Mouse (Mus musculus) ovary, postnatal 14 days (tissue): ENCODE data around the gene Hoxc5.

Source experiments
- DNase-seq: peaks from one replicate; pipeline ENCODE4 v3.0.0; 2022; ENCODE audit warnings: low spot score

Hoxc5 gene

DNA sequence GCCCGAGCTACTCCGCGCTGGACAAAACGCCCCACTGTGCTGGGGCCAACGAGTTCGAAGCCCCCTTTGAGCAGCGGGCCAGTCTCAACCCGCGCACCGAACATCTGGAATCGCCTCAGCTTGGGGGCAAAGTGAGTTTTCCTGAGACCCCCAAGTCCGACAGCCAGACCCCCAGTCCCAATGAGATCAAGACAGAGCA lies at the start of gene Hoxc5:
Gene Hoxc5 (plus strand): TSS at position 132 of the 199 bp plus-strand sequence.
- no peak for DNase-seq

DNA sequence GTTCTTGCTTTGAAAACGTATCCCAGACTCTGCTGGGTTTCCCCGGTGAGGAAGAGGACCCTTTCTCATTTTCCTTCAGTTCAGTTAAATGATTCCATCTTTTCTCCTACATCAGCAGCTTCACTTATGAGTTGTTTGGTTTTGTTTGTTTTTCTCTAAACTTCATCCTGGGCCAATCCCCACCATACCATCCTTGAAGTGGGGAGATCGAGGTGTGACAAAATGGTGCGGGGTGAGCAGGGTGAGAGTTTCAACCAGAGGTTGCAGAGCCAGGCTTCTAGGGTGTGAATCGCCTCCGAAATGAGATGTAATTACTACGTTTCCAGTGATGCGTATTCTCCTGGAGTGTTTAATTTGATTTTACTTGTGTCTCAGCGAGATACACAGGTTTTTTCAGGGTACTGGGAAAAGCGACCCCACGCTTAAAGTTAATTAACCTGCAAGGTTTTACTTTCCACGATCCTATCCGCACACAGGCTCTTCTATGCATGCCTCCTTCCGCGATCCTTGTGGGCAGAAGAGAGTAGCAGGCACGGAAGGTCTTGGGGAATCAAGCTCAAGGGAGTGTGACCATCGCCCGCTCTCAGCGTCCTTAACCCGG lies 49.2 kb upstream of the Hoxc5 start:
- no peak for DNase-seq

DNA sequence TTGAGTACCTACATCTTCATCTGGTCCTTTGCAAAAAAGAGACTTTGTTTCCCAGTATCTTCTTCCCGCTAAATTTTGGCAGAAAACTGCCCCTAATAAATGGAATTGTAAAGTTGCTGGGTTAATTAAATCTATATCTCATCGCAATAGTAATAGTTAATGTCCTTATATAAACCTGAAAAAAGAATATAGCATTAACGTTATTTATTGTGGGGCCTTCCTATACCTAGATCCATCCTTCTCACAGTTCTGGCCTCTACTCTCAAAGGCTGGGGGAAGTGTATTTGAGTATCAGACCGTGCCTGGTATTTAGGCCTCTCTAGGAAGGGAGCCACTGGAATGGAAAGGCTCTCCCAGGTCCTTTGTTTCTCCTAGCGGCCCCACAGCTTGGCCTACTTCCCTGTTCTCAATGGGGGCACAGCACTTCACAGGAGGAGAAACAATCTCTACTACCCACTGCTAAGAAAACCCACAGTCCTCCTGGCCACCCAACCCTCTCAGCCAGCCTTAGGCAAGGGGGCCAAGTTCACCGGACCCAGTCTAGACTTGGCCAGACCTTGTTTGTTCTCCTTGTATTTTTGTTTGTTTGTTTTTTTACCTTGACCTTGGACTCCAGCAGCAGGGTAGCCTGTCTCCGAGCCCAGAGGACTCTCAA lies 48.5 kb upstream of the Hoxc5 start:
- DNase-seq: no peak

DNA sequence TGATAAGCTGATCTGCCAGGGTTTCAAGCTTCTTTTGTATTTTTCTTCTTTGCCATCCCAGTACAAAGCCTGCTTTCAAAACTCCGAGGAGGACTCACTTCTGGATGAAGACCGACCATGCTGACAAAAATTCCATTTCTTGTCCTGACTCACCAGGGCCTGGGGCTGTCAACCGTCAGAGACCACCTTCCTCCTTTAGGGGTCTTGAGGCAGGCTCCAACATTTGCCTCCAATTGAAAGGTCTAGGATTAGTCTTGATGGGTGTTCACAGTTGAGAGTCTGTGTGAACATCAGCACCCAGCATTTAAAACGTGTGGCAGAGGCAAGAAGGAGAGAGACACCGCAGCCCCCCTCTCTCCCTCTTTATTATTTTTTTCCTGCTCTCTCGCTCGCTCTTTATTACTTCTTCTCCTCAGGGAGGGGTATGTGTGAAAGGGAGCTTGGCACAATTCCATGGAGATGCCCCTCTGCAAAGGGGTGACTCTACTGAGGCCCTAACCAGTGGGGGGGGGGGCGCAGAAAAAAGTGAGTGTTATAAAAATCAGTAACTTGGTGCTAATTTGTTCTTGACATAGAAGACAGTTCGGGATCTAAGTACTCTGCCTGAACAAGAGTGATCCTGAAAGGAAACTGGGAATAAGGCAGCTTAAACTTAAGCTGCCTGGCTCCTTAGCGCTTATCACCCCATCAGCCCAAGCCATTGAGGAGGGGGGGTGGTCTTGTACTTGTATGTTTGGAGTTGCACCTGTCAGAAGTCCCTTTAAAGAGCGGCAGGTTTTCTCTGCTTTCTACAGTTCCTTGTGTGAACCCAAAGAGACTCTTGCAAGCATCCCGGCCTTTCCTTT lies 47.7 kb upstream of the Hoxc5 start:
- no peak for DNase-seq

DNA sequence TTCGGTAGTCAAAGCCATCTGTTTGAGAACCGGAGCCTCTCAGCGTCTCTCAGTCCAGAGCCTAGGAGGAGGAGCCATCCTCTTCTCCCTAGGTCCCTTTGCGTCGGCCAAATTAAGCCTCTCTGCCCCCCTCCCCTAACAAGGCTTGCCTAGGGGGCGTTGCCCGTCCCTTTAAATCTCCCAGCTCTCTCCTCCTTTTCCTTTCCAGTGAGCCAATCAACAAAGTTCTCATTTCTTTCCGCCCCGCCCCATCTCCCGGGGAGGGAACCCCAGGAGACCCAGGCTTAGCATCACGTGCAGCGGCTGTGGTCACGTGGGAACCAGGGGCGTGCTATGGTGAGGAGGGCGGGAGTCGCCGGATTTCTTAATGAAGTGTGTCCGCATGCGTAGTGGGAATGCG lies 46.6 kb upstream of the Hoxc5 start:
- DNase-seq: no peak

DNA sequence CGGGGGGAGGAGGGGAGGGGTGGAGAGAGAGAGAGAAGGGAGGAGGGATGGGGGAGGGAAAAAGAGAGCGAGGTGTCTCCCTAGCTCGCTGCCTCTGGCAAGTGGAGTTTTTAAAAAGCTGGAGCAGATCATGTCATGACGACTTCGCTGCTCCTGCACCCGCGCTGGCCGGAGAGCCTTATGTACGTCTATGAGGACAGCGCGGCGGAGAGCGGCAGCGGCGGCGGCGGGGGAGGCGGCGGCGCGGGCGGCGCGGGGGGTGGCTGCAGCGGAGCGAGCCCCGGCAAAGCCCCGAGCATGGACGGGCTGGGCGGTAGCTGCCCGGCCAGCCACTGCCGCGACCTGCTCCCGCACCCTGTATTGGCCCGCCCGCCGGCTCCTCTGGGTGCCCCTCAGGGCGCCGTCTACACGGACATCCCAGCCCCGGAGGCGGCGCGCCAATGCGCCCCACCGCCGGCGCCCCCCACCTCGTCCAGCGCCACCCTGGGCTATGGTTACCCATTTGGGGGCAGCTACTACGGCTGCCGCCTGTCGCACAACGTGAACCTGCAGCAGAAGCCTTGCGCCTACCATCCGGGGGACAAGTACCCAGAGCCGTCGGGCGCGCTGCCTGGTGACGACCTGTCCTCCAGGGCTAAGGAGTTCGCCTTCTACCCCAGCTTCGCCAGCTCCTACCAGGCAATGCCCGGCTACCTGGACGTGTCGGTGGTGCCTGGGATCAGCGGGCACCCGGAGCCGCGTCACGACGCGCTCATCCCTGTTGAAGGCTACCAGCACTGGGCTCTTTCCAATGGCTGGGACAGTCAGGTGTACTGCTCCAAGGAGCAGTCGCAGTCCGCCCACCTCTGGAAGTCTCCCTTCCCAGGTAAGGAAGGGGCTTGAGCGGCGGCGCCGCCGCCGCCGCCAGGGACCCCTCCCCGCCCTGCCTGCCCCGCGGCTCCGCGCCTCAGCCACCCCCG lies 45.9 kb upstream of the Hoxc5 start, which contains the start of gene Hoxc13:
Gene Hoxc13 (plus strand): TSS at position 51 of the 959 bp plus-strand sequence.
- DNase-seq: no peak

DNA sequence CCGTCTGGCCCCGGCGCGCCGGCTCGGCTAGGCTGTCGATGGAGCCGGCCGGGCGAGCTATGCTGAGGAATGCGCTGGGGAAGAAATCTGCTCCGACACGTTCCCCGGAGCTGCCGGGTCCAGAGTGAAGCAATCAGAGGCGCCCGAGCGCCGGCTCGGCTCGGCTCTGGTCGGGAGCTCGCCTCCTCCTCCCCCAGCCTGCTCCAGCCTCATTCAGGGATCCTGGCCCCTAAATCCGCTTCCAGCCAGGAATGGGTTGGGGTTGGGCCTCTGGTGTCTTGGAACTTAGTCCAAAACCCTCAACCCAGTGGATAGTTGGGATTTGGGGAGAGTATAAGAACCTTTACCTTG lies 45.3 kb upstream of the Hoxc5 start:
- DNase-seq: no peak

DNA sequence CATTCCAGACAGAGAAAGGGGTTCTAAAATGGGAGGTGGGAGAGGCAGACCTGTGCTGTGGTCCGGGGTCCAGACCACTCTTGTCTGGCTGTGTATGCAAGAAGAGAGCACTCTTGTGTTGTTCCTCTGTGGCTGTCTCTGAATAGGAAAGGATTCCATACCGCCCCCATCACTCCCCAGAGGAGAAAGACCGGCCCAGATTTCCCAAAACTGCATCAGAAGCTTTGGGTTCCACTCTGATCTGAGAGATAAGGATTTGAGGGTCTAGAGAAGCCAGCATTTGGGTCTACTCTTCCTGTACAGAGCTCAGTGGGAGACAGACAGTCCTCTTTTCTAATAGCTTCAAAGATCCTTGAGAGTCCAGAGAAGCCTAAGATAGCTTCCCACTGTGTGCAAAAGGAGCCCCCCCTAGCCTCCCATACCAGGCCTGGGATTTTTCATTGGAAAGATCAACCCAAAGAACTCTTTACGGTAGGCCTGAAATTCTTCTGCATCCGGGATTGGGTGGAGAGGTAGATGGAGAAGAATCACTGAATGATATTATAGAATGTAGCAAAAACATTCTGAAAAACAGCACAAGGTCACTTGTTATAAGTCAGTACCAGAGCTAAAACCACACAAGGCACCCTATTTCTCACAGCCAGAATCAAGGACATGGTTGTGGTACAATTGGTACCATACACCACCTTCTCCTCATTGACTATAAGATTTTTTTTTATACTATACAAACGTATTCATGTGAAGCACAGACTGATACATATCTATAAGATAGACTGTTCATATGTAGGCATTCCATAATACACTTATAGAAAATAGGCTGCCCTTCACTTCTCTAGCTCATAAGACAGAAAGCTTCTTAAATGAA lies 44.4 kb upstream of the Hoxc5 start:
- no peak for DNase-seq

DNA sequence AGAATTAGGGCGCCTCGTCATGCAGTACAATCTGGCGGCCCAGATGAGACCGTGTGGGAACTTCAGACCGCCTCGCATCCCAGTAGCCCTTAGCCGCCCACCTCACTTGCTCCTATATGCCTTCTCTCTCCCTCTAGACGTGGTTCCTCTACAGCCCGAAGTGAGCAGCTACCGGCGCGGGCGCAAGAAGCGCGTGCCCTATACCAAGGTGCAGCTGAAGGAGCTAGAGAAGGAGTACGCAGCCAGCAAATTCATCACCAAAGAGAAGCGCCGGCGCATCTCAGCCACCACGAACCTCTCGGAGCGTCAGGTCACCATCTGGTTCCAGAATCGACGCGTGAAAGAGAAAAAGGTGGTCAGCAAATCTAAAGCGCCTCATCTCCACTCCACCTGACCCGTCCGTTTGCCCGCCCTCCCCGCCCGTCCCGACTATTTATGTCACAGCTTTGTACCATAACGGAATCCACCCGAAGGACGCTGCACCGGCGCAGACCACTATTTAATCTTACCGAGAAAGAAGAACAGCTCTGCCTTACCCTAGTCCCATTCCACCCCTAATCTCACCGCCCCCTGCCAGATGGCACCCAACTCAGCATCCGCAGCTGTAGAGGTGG lies 40.1 kb upstream of the Hoxc5 start:
- DNase-seq: no peak

DNA sequence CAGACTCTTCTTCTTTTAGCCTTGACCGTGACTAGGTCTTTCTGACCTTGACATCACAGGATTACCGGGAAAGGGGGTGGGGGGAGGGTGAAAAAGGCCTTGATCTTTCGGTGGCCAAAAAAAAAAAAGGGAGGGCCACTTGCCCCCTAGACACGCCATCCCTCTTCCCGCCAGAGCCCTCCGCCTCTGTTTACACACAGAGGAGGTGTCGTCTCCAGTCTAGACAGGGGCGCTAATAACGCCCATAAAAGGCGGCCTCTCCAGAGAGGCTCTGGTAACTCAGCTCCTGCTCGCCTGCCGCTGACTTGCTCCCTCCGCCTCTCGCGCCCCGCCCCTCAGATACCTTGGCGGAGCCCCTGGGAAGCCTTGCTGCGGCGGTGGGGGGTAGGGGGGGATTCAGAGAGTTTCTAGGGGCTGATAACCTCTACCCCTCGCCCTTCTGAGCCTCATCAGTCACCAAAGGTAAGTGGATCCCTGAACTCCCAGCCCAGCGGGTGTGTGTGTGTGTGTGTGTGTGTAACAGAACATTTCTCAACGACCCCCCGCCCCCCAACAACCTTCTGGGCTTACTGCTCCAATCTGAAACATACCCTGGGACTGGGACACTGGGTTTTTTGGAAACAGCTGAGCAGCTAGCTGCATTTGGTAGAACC lies 35.4 kb upstream of the Hoxc5 start:
- no peak for DNase-seq

DNA sequence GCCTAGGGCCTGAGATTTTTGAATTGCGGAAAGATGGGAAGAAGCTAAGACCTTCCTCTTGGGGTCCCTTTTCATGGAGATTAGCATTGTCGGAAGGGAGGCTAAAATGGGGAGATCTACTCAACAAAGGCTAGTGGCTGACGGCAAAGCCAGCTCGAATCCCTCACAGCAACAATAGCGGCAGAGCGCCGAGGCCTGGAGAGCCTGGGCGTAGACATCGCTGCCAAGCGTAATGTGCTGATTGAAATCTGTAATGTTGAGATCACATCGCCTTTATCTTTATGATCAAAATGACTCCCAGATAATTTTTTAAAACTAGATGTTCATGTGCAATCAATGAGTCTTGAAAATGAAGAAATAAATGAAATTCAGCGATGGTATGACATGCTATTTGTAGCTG lies 32.8 kb upstream of the Hoxc5 start:
- no peak for DNase-seq

DNA sequence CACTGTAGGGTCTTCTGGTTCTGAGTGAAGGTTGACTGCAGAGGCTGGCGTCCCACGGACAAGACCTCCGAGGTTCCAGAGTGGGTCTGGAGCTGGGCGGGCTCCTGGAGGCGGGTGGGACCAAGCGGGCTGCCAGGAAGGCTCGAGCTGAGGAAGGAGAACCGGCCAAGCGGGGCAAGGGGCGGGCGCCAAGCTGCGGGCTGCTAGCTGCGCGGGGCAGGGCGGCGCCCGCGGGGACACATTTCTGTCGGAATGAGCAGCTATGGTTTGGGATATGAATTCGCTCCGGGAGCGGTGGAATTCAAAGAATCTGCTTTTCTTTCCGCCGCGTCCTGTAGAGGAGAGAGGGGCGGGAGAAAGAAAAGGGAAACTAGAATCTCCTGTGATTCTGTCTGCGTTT lies 32.3 kb upstream of the Hoxc5 start:
- DNase-seq: no peak

DNA sequence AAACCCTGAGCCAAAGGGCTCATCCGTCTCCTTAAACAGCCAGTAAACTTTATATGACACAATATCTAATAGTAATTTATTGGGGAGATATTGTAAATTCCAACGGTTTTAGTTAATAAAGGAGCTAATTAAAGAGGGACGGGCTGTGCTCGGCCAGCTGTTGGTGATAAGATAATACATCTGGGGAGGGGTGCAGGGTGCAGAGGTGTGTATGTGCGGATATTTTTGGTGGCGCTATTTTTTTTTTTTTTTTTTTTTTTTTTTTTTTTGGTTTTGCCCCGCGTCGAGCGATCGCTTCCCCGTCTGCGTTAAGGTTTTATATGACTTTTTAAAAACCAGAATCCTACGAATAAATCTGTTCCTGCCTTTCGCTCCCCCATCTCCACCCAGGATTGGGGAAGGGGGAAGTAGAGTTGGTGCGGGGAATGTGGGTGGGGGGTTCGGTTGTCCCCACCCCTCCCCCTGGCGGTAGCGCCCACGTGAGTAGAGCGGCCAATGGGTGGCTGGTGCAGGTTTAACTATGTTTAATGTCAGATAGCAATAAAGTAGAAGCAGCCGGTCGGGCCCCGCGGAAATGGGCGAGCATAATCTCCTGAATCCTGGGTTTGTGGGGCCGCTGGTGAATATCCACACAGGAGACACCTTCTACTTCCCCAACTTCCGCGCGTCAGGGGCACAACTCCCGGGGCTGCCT lies 30.8 kb upstream of the Hoxc5 start, which contains the start of gene Hoxc12:
Gene Hoxc12 (plus strand): TSS at position 479 of the 694 bp plus-strand sequence.
- no peak for DNase-seq

DNA sequence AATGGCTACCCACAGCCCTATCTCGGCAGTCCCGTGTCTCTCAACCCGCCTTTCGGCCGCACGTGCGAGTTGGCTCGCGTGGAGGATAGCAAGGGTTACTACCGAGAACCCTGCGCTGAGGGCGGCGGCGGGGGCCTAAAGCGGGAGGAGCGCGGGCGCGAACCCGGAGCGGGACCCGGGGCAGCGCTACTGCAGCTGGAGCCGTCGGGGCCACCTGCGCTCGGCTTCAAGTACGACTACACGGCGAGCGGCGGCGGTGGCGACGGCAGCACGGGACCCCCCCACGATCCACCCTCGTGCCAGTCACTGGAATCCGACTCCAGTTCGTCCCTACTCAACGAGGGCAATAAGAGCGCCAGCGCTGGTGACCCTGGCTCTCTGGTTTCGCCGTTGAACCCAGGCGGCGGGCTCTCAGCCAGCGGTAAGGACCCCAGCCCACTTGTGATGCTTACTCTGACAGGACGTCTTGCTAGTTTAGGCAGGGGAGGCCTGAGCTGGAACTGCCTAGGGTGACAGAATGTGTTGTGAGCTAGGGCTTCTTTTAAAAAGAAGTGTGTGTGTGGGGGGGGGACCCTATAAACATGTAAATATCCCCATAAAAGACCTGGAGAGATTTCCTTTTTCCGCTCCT lies 30.1 kb upstream of the Hoxc5 start:
- DNase-seq: no peak

DNA sequence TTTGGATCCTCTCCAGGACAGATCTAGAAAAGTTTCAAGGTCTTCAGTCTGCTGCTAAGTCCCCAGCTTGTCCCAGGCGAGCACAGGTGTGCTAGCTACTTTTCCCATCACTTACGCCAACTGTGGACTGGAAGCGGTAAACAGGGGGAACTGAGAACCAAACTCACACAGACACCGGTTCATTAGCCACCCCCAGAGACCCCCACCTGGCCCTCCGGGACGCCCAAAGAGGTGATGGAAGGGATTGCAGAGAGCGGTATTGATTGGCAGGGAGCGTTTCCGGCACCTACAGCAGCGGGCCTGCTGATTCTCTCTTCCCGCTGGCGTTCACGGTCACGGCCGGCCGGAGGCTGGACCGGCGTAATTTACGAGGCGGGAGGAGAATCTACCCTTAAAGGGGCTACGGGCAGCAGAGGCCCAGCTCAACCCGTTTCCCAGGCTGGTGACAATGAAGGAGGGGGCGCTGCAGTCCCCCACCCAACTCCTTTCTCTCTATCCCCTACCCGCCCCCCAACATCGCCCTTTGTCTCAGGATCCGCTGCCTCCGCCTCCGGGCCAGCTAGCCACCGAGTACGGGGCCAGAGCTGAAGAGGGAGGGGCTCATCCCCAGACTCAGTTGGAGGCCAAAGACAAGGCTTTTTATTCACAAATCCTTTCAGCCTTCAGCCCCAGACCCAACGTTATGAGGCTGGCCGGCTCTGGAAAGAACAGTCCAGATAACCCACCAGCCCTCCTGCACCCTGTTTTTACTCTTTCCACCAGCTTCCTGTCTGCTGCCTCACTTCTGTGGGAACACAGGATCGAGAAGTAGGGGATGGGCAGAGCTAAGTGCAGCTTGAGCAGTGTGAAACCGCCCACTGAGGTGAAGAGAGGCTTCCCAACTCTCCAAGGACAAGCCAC lies 27.7 kb upstream of the Hoxc5 start:
- DNase-seq: no peak

DNA sequence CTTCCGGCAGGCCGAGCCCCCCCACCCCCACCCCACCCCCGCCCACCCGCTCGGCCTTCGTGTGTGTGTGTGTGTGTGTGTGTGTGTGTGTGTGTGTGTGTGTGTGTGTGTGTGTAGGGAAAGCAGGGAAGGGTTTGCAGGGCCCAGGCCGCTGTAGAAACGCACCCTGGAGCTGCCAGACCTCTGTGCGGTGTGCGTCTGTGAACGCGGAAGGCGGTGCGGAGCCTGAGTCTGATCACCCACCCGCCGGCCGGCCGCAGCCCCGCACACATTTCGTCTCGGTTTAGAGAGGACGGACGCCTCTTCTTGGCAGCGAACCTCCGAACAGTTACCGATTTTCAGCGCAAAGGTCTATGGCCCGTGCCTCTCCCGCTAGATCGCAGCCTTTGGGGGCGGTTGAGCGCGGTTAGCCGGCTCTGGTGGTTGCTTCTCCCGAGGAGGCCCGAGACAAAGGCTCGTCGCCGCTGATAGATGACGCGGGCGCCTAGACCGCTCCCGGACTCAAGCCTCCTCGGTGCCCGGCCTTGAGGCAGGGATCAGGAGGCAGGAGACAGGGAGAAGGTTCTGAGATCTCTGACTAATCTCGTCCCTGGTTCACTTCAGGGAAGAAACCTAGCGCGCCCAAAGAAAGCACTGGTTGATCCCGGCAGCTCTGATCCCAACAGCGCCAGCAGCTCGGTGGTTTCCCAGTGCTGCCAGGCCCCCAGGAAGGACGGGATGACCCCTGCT lies 24.3 kb upstream of the Hoxc5 start:
- DNase-seq: no peak

DNA sequence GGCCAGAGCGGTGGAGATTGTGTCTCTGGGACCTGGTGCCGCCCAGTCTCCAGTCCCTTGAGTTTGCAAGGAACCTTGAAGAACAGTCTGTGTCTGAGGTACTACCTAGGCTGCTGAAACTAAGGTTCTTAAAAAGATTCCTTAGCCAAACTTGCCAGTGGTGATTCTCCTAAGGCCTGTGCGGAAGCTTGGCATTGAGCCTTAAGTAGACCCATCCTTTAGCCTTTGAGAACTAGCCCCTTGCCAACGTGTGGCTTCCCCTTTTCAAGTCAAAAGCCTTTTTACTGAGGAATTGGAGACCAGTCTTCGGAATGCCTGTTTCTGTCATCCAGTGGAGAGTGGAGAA lies 23.8 kb upstream of the Hoxc5 start:
- no peak for DNase-seq
